Mouse (Mus musculus) right cerebral cortex, postnatal 36 days (tissue): ENCODE data around the gene Ube2n.

Source experiments
- DNase-seq, 2 experiments: peaks; one replicate each; pipeline ENCODE4 v3.0.0; 2022; ENCODE audit warnings: low spot score in 2 of 2, mixed read lengths in 1 of 2

The Ube2n gene

DNA sequence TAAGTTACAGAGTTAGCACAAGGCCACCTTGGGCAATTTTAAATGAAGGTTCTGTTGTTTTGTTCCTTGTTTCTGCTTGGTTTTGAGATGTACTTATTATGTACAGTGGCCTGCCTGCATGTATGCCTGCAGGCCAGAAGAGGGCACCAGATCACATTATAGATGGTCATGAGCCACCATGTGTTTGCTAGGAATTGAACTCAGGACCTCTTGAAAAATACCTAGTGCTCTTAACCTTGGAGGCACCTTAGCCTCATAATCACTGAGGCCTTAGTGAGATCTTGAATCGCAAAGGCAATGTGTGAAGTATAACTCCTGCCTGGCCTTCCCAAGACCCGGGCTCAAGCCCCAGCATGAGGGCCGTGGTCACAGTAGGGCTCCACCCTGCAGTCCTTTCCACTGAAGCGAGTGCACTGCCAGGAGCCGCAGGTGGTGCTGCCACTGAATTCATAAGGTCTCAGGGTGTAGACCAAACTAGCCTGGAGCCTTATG is 42.4 kb downstream of the Ube2n start:
- DNase-seq: no peak

DNA sequence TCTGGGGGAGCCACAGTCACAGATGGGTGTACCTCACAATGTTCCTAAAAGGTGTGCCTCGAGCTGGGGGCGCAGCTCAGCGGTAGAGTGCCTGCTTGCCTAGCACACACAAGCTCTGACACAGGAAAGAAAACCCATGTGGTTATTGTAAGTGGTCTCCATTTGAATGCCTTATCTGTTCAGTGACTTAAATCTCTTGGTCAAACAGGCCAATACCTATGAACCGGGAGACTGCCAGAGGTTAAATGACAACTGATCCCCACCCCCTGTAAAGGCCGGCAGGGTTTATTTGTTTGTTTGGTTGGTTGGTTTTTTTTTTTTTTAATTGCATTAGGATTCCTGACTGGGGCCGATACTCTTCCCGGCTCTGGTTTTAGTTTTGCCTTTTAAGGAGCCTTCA is 44.5 kb downstream of the Ube2n start:
- no peak for DNase-seq

DNA sequence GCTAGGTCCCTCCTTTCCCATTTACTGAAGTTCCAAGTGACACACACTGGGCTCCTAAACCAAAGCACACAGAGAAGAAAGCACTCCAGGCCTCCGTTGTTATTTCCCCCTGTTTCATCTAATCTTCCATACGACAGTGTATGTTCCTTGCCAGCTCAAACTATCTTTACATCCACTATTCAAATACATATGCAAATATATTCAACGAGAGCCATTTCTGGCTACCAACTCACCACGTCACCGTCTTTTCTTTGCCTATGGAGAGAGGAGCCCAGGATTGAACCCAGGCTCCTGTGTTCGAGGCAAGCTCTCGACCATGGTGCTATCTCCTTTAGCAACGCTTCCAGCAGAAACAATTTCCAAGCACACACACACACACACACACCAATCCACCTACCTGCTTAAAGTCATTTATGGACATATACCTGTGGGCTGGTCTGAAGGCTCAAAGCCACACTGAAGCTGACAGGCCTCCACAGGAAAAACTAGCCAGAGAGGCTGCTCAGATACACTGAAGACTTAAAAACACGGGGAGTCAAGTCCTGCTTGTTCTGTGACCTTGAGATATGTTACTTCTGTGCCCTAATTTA is 45.5 kb downstream of the Ube2n start:
- DNase-seq: no peak

DNA sequence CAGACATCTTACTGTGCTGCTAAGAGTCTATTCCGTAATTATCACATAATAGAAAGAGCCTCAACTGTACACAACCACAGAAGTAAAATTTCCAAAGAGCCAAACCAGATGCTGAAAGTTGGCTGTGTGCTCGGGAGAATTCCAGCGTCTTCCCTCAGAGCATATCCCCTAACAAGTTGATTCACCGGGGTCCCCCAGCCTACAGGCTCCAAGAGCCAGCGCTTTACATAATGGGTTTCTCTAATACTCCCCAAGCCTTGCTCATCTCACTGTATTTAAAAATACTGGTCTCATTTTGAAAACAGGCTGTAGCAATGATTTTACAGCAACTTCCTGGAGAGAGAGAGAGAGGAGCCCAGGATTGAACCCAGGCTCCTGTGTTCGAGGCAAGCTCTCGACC is 46.7 kb downstream of the Ube2n start:
- no peak for DNase-seq

DNA sequence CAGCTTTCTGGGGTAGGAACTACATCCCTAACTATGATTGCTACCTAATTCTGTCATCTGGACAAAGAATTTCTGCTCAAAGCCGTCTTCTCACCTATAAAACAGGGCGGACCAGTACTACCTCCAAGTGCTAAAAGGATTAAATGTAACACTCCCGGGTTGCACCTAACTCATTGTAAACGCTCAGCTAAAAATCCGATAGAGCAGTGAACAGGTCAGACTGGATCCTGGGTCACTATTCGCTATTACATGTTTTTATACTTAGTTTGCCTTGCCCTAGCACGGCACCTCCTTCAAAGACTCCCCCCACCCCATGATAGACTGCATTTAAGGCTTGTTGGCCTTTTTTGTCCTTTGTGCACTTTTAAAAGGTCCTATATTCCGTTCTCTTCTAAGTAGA is 47.5 kb downstream of the Ube2n start:
- no peak for DNase-seq

DNA sequence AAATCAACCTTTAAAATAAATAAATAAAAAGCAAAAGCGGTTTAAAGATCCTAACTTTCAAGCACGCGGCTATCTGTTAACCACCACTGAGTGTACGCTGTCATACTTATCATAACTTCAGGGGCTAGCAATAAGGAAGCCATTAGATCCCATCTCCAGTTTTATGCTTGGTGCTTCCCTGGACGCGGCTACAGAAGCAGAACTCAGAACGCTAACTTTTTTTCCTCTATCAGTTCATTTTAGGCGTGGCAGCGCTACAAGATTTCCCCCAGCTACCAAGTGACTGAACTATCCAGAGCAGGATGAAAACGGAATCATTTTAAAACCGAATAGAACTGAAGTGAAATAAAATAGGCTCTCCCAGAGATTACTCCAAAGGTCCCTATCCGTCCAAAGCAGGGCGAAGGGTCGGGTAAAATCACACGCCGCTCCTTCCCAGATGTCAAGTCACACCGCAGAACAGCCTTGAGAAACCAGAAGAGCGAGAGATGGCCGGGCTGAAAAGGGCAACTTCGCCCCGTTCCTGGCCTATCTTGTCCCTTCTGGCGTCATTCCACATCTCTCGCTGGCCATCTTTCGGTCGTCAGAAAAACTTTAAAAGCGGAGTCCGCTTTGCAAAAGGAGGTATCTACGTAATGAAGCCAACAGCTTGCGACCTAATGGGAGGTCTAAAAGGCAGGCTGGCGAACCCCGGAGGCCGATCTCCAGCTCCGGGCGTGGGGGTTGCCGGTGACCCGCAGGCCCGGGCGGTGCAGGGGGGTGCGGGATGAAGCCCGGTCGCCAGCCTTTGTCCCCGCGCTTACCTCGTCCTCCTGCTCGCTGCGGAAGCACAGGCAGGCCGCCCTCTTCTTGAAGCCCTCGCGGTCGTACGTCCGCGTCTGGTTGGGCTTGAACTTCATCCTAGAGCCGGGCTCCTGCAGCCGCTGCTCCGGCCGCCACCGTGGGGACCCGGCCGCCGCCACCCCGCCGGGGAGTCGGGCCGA is 48.2 kb downstream of the Ube2n start:
- no peak for DNase-seq

DNA sequence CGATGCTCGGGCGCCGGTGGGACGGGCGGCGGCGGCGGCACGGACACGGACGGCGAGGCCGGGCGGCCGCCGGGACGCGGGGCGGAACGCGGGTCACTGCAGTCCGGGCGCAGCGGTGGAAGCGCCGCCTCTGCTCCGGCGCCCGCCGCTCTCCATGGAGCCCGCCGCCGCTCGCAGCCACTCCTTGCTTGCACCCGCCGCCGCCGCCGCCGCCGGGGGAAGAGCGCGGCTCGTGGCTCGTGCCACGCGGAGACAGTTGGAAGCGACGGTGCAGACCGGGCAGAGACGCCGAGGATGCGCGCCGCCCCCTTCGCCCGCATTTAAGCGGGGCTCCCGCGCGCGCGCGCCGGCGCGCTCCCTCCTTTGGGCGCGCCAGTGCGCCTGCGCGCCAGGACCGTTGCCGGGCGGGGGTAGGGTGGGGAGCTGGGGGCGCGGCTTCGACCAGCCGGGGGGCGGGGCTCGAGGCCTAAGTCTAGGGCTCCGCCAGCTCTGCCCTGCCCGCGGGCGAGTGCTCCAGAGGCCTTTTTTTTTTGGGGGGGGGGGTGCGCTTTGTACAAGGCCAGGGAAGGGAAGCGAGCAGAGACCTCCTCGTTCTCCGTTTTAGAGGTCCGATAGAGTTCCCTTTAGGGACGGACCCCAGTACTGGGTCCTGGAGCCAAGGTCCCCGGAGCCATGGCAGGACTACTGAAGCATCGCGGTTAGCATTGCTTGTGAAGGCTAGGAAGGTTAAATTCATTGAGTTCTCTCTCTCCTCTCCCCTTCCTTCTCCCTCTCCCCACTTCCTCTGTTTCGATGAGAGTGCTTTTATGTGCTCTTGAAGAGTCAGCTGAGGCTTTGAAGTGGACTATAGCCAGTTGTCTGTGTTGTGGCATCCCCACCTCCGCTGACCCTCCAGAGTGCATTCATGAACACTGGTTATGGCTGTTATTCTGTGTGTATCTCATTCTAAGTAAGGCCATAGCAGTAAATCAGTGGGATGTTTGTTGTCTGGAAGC is 49.2 kb downstream of the Ube2n start, which contains the start of gene Nudt4:
Gene Nudt4, minus strand, starts transcription at position 296 of the 995 bp plus-strand sequence.
- peak; percentile 73 to 76 for DNase-seq

DNA sequence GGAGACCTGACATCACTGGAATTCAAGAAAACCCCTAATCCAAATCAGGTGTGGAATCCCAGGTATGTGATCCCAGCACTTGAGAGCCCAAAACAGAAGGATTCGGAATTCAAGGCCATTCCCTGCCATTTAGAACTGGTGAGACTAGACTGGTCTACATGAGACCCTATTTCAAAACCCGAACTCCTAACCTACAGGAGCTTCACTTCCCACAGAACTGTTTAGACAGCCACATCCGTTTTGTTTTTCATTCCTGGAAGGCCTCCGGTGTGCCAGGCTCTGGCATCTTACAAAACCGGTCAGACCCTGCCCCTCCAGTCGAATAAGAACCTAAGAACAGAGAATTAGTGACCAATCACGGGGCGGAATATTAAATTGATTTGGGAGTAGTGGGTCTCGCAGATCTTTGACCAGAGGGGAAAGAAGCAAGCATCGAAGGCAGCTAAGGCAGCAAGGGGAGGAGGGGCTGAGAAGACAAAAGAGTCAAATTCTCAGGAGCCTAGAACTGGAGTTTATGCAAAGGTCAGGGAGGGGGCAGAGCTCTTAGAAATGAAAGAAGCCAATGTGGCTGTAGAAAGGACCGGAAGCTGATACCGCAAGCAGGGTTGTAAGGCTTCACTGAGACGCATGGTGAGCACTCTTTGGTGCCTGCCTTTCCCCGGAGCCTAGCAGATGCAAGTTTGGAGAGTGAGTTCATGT is 50.4 kb downstream of the Ube2n start:
- no peak for DNase-seq

DNA sequence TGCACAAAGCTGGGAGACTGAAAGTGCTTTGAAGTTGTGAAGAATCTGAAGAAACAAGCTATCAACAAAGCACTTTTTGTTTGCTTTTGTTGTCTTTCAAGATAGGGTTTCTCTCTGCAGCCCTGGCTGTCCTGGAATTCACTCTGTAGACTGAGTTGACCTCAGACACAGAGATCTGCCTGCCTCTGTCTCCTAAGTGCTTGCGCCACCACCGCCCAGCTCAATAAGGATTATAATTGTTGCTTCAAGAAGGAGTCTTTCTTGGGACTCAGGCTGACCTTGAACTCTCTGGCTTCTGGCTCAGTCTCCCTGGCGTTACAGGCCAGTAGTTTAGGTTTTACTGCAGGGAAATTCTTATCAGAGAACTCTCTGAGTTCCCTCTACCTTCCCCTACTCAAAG is 51.8 kb downstream of the Ube2n start:
- no peak for DNase-seq

DNA sequence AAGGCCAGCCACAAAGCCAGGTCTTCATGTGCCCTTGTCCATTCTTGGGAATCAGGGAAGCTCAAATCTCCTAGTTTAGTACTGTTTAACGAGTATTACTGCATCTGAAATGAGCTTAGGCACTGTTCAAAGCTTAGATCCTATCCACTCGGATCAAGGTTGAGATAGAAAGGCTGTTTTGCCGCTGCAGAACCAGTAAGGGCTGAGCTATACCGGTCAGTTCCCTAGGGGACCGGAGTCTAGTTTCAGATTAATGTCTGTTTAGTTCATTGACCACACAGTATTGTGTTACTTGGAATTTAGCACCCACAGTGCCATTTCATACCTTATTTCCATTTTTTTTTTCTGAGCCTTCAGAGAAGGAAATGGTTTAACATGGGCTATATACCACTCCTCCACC is 52.6 kb downstream of the Ube2n start:
- no peak for DNase-seq

DNA sequence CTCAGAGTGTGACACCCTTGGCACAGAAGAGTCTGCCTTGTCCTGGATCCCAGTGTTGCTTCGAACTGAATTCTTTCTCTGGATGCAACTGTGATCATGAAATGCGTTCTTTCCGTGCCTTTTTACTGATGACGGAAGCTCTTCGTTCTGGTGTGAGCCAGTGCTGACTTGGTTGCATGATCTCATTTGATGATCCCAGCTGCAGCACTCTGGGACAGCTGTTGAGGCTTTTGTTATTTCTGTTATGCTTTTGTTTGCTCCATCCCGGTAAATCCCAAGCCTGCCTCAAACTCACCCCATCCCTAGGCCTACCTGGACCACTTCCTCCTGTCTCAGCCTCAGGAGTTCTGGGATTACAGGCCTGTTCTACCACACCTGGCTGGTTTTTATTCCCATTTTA is 53.1 kb downstream of the Ube2n start:
- DNase-seq: no peak

DNA sequence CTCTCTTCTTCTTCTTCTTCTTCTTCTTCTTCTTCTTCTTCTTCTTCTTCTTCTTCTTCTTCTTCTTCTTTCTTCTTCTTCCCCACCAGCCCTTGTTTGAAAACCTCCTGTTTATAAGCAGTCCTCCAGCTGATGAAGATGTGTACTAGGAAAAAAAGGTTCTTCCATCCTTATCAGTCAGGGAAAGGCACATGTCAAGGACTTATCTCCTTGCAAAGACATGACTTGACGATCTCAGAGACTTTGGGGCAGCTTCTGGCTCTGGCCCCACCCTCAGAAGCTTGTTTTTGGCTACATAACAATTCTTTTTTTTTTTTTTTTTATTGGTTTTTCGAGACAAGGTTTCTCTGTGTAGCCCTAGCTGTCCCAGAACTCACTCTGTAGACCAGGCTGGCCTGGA is 54.5 kb downstream of the Ube2n start:
- DNase-seq: no peak

DNA sequence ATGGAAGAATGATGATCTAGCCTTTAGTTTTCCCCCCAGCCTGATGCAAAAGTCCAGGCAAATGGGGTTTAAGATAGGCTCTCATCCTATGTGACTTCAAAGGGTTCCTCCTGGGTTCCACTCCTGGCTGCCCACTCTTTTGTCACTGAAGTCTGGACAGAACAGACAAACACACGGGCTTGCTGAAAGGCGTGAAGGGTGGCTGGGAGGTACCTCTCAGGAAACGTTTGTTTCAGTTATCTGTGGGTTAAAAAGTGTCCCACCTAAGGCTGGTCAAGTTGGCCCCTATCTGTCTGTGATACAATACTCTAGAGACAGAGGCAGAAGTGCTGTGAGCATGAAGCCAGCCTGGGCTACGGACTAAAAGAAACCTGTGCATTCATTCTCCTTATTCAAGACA is 60.0 kb downstream of the Ube2n start:
- no peak for DNase-seq

DNA sequence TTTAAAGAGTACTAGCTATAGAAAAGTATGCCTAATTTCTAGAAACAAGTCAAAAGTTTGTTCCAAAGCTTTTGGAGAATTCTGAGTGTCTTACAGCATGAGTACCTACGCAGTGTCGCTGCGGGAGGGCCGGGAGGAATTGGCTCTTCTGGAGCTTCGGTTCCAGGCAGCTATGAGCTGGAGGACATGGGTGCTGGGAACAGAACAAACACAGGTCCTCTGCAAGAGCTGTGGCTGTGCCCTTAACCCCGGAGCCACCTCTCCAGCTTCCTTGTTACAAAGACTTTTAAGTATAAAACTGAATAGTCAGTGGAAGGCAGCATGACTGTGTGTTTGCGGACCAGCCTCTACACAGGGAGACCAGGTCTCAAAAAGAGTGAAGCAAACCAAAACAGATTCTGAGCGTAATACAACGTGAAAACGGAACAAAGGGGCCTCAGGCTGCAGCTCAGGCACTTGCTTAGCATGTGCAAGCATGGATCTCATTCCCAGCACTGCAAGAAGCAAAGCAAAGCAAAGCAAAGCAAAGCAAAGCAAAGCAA is 61.0 kb downstream of the Ube2n start:
- no peak for DNase-seq

DNA sequence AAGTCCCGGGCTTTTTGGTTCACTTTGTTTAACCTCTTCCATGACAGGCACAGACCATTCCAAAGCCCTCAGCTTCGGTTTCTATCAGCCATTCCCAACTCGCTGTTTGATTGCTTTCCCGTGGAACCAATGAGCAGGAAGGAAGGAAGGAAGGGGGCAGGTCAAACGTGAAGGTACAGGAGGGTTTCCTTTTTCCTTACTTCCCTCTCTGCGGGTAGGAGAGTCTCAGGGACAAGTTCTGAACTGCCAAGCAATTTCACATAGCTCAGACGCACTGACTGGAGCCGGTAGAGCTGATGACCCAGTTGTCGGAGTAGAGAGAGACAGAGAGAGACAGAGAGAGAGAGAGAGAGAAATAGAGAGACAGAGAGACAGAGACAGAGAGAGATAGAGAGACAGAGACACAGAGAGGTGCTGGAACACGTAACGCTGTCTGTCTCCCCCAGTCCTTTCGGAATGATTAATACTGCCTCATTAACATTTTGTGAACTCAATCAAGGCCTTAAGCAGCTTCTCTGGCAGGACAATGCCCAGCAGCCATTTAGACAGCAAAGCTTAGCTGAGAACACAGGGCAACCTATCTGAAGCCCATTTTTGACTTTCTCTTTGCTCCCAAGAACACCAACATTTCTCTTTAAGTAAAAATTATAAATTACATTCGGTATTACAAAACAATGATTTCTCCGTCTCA is 62.1 kb downstream of the Ube2n start:
- no peak for DNase-seq

DNA sequence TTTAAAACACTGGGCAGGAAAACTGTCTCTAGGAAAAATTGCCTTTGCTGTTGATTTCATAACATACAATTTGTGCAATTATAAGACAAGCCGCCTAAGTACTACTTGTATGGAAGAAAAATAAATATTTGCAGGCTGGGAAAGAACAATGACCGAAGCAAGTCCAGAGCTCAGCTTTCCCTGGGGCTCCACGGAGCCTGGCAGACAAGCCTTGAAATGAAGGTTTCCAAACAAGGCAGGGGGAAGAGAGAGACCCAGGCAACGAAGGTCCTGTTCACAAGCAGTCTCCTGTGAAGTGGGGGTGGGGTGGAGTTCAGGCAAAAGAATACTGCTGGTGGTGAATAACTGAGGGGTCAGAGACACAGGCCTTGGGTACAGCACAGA is 62.6 kb downstream of the Ube2n start:
- DNase-seq: no peak

DNA sequence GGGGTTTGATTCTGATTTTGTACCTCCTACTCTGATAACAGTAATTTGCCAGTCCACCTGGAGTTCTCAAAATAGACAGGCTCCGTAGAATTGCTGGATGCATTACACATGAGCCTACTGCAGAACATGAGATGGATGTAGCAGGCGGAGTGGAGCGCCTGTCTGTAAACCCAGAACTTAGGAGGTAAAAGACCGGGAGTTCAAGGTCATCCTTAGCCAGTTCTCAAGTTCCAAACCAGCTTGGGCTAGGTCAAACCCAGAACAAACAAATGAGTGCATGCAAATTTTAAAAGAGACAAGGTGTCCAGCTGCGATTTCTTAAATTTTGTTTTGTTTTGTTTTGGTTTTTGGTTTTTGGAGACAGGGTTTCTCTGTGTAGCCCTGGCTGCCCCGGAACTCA is 70.6 kb downstream of the Ube2n start:
- no peak for DNase-seq

DNA sequence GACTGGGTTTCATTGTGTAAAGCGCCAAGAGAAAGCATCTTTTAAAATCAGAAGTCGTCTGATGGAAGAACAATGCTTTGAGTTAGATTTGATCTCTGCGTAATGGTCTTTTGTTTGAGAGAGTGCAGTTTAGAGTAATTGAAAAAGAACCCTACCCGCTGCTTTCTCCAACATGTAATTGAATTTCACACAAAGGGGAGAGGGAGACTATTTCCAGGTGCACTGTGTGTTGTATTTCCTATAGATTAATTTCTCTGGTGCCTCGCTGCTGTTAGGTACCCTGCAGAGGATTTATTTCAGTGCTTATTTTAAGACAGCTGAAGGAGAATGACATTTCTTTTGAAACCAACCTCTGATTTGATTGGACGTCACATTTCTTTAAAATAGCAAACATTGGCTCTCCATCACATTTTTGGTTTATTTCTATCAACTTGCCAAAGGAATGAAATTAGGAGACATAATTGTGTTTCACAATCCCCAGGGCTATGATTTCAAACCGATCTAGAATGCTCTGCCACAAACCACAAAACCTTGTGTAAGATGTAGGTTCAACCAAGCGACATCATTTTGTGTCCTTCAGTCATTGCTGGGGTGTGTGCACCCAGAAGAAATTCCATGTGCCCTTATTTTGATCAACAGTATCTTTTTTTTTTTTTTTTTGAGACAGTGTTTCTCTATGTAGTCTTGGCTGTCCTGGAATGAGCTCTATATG is 72.7 kb downstream of the Ube2n start:
- DNase-seq: no peak

DNA sequence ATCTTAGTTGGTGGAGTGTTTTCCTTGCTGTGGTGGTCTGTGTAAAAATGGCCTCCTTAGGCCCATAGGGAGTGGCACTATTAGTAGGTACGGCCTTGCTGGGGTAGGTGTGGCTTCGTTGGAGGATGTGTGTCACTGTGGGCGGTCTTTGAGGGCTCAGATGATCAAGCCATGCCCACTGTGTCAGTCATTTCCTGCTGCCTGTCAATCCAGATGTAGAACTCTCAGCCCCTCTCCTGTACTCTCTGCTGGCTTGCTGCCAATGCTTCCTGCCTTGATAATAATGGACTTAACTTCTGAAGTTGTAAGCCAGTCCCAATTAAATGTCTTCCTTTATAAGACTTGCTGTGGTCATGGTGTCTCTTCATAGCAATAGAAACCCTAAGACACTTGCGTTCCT is 74.3 kb downstream of the Ube2n start:
- no peak for DNase-seq

DNA sequence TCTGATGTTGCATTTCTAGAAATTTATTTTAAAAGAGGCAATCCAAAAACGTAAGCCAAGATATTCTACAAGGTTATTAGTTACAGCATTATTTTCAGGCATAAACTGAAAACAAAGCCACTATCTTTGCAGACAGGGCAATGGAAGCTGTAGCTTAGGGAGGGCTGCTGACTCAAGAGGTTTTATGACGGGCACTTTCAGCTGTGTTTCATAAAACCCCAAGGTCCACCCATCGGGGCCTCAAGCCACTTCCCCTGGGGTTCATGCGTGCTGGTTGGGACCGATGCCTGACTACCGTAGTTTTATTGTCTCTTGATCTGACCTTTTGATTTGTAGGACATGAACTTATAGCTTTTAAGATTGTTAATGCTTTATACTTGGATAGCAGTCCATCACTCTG is 75.3 kb downstream of the Ube2n start:
- DNase-seq: no peak
